Mouse (Mus musculus) macrophage (primary cell): ENCODE results near the gene Draxin. TPM values are rescaled to one million over a fixed set of nuclear protein-coding genes. Genes with fewer than 3 reads are reported as not detected.
"Not testable (repeated sequence)": the region's sequence is repeated elsewhere in the genome, so short reads cannot be mapped to it uniquely, and the experiment has no call there.

Source experiments
- H3K27ac ChIP-seq: fragments of 350-480 bp; formaldehyde crosslinking; 2 replicates; pipeline ENCODE4 v1.9.0; 2021
- H3K36me3 ChIP-seq: fragments of 350-480 bp; formaldehyde crosslinking; 2 replicates; pipeline ENCODE4 v1.9.0; 2021; ENCODE audit errors: inconsistent target
- H3K4me3 ChIP-seq: fragments of 350-480 bp; formaldehyde crosslinking; 2 replicates; pipeline ENCODE4 v1.9.0; 2021; ENCODE audit errors: inconsistent target
- H3K79me2 ChIP-seq: fragments of 350-480 bp; formaldehyde crosslinking; 2 replicates; pipeline ENCODE4 v1.9.0; 2021; ENCODE audit errors: inconsistent target
- WGBS: methylation state at CpG from one replicate; pipeline ENCODE4 v1.1.7; 2026; ENCODE audit warnings: inconsistent platforms; ENCODE audit not compliant: missing documents; 5-methylcytosine and 5-hydroxymethylcytosine counted together
- polyA plus RNA-seq: library from polyadenylated mRNA; stranded (reverse); fragments of 250-400 nt; gene quantifications from 3 replicates; pipeline ENCODE4 v1.2.4, GENCODE M21; 2018; ENCODE audit warnings: inconsistent platforms
- total RNA-seq, 78 experiments: library from RNA; depleted of rRNA; stranded (reverse); fragments of 250-400 nt; gene quantifications; 1 replicate in 9 of 78; 2 replicates in 24 of 78; 3 replicates in 43 of 78; 4 replicates in 2 of 78; pipeline ENCODE4 v1.2.4; 2018; ENCODE audit warnings: inconsistent platforms in 56 of 78

Gene Draxin
- total RNA-seq (2018; cell fraction: chromatin; rRNA removed): not detected
- under 1 TPM in 2 of 26 experiments, not detected in 24; 0.03 to 0.04 TPM for total RNA-seq (2018; cell fraction: cytosol; rRNA removed)
- not detected for total RNA-seq (2018; cell fraction: nucleus; rRNA removed)
- polyA plus RNA-seq: not detected in 3 replicates

DNA sequence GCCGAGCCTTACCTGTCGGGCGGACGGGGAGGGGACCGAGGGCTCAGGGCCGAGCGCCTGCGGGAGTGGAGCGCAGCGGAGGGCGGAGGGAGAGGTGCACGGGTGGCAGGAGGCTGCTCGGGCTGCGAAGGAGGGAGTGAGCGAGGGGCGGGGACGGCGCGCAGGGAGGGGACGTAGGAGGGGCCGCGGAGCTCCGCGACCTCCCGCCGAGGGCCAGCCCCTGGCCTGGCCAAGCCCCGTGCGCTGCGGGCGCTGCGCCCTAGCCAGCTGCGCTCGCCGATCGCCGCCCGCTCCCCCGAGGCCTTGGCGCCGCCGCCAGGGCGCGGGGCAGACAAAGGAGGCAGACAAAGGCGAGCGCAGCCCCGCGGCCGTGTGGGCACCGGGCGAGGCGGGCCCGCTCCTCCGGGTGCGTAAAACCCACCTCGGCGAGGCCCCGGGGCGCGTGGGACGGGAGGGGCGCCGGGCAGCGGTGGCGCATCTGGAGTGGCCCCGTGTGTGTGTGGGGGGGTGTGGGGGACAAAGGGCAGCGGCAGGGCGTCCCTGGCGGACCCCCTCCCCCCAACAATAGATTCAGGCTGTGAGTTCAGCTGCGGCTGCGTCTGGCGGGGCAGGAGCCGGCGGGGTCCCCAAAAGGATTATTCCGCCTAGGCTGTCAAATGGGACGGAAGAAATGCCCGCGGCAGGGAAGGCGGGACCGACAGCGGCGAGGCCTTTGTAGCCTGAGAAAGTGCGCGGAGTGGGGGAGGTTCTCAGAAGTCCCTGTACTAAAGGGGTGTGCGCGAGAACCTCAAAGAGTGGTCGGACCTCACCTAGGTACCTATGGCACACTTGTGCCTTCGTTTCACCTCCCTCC lies at the start of gene Draxin:
Gene Draxin (minus strand): TSS at position 138 of the 853 bp plus-strand sequence.
- Histone ChIP-seq H3K36me3 (no peaks in the 10 kb centered on the region), H3K4me3 (no peak within 1 kb of the TSS), H3K79me2 (no peaks in the 10 kb centered on the region), H3K27ac (no peak within 1 kb of the TSS)
- 1% methylated on average over 85 of the region's 87 CpGs for WGBS

DNA sequence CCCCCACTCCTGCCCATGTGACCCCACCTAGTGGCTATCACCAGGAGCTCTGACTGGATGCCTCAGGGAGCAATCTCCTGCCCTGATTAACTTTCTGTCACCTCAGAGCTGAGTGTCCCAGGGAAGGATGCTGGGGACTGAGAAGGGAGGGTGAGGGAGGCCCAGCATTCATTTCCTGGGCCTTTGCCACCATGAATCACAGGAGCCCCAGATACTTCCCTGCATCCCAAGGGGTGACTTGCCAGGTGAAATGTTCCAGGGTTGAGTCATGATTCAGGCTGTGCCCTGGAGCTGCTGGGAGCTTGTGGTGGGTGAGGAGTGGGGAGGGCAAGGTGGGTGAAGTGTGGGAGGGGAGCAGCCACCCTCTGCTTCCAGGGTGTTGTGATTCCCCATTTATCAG lies 47.2 kb upstream of the Draxin start:
- Histone ChIP-seq H3K36me3 (no peaks in the 10 kb centered on the region), H3K79me2 (no peaks in the 10 kb centered on the region), H3K27ac (no peak overlapping the region), H3K4me3 (no peak overlapping the region)

DNA sequence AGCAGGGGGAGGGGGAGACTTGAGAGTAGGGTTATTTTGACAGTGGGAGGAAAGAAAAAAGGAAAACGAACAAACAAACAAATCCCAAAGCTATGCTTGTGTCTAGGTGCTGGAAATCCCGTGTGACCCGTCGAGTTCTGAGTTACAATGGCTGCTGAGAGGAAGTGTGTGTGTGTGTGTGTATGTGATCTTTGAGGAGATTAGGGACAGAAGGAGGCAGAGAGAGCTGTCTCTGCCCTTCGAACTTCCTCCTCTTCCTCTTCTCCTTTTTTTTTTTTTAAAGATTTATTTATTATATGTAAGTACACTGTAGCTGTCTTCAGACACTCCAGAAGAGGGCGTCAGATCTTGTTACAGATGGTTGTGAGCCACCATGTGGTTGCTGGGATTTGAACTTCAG lies 46.1 kb upstream of the Draxin start:
- 8% methylated on average over 4 of the region's 6 CpGs for WGBS

DNA sequence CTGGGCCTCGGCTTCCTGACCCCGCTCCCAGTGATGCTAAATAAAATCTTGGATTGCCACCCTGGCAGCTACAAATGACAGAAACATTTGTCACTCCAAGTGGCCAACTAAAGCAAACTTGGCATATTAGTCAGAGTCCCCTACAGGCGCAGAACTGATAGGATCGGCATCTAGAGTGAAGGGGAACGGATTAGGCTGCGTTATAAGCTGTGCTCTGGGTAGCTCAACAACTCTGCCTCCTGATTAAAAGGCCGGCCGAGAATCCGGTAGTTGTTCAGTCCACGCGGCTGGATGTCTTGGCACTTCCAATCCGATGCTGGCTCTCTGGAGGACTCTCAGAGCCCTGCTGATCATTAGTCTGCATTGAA lies 44.0 kb upstream of the Draxin start:
- 33% methylated on average over 12 of the region's 12 CpGs for WGBS
- no peak overlapping the region for H3K4me3 ChIP-seq
- no peak overlapping the region for H3K27ac ChIP-seq
- H3K36me3 ChIP-seq: no peaks in the 10 kb centered on the region
- no peaks in the 10 kb centered on the region for H3K79me2 ChIP-seq

More for the DNA sequence above, 46.1 kb upstream of the Draxin start:
- not testable (repeated sequence) for H3K79me2 ChIP-seq, H3K4me3 ChIP-seq, H3K36me3 ChIP-seq, H3K27ac ChIP-seq

DNA sequence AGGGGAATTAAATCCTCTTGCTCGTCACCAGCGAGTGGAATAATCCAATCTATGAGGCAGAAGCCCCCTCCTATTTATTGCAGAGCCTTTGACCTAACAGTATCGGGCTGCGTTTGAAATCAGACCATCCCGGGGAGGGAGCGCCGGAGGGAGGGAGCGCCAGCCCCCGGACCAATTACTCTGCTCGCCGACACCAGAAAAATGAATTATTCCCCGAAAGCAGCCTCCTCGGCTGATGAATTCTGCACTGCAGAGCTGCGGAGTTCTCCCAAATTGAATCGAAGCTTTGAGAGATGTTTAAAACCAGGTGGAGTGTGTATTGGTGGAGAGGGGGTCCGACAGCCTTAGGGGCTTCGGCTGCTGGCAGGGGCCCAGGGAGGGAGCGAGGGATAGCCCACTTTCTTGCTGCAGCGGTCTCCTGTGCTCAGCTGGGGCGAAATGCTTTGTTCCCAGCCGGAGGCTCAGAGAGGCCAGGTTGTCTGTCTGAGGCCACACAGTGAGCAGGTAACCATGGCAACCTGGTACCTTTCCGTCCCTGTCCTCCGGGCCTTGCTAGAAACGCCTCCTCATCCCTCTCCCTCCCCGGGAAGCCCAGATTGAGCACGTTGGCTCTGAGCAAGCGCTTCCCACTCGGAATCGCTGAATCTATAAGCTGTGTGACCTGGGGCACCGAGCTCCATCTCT lies 43.5 kb upstream of the Draxin start:
- Histone ChIP-seq H3K79me2 (no peaks in the 10 kb centered on the region), H3K27ac (no peak overlapping the region), H3K36me3 (no peaks in the 10 kb centered on the region), H3K4me3 (no peak overlapping the region)
- 9% methylated on average over 30 of the region's 30 CpGs for WGBS

DNA sequence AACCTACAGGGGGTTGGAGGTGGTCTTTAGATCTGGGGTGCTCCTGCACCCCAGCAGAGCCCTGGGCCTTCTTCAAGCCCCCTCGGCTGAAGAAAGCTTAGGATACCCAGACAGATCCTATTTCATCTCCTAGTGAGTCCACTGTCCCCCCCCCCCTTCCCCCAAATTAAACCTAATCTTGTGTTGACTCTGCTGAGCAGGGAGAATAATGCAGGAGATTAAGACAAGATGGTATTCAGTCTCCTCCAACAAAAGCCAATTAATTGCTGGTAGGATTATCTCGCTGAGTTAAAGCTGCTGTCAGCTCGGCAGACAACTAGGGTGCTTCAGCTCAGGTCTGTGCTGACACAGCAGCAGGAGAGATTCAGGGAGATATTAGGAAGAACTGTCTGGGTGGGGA lies 40.8 kb upstream of the Draxin start:
- H3K79me2 ChIP-seq: no peaks in the 10 kb centered on the region
- no peak overlapping the region for H3K4me3 ChIP-seq
- 82% methylated on average over 3 of the region's 3 CpGs for WGBS
- H3K36me3 ChIP-seq: no peaks in the 10 kb centered on the region
- H3K27ac ChIP-seq: no peak overlapping the region

DNA sequence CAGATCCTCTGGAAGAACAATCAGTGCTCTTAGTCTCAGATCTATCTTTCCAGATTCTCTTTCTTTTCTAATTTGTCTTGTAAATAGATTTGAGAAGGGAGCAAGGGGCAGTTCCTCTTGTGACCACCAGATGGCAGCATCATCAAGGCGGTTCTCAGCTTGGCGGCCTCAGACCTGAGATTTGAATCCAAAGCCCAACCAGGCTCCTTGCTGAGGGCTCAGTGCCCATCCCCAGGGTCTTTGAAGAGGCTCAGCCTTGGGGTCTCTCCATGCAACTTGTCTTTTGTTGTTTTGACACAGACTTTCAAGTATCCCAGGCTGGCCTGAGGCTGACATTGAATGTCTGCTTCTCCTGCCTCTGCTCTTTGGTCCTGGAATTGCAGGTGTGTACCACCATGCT lies 40.3 kb upstream of the Draxin start:
- no peak overlapping the region for H3K27ac ChIP-seq
- no peaks in the 10 kb centered on the region for H3K79me2 ChIP-seq
- WGBS: 0% methylated on average over 2 of the region's 2 CpGs
- H3K36me3 ChIP-seq: no peaks in the 10 kb centered on the region
- no peak overlapping the region for H3K4me3 ChIP-seq

DNA sequence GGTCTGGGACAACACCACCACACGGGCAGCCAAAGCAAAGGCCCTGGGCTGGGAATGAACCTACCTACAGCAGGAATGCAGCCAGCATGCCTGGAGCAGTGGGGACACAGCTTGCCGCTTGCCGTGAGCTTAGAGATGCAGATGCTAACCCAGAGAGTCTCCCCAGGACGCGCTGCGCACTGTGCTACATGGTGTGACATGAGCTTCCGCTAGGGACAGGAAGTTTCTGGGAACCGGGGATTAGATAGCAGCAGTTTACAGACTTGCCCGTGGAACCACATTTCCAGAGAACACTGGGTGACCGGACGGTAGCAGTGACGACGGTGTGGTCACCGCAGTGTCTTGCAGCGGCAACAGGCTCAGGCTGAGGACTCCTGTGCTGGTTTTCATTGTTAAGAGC lies 39.1 kb upstream of the Draxin start:
- WGBS: 16% methylated on average over 15 of the region's 15 CpGs
- Histone ChIP-seq H3K4me3 (no peak overlapping the region), H3K27ac (no peak overlapping the region), H3K36me3 (no peaks in the 10 kb centered on the region), H3K79me2 (no peaks in the 10 kb centered on the region)

DNA sequence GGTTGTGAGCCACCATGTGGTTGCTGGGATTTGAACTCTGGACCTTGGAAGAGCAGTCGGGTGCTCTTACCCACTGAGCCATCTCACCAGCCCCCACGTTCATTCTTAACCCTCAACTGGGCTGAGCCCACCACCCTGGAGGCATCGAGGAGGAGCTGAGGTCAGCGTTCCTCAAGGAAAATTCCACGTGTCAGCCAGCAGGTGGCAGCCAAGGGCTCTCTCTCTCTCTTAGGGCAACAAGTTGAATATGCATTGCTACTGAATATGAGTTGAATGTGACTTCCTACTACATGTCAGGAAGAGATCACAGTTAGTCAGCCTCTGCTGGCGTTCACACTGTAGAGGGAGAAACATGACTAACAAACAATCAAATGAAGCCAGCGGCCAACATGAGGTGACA lies 37.8 kb upstream of the Draxin start:
- H3K79me2 ChIP-seq: no peaks in the 10 kb centered on the region
- WGBS: 17% methylated on average over 7 of the region's 7 CpGs
- H3K27ac ChIP-seq: no peak overlapping the region
- H3K4me3 ChIP-seq: no peak overlapping the region
- no peaks in the 10 kb centered on the region for H3K36me3 ChIP-seq

DNA sequence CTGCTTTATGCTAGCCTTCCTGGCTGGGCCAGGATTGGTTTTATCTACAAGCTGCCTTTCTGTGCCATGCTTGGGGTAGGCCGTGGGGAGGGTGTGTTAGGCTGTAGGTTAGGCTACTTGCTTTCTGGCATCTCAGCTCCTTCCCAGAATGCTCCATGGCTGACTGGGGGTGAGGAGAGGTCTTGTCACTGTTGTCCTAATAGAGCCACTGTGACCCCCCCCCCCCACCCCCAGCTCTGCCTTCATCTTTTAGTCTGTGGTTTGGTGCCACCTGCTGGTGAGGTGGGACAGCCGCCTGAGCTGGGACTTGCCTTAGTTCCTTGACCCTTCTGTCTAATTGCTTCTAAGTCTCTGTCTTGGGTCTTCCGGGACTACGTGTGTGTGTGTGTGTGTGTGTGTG lies 36.5 kb upstream of the Draxin start:
- no peaks in the 10 kb centered on the region for H3K36me3 ChIP-seq
- H3K27ac ChIP-seq: no peak overlapping the region
- WGBS: 17% methylated on average over 2 of the region's 4 CpGs
- no peak overlapping the region for H3K4me3 ChIP-seq
- H3K79me2 ChIP-seq: no peaks in the 10 kb centered on the region

DNA sequence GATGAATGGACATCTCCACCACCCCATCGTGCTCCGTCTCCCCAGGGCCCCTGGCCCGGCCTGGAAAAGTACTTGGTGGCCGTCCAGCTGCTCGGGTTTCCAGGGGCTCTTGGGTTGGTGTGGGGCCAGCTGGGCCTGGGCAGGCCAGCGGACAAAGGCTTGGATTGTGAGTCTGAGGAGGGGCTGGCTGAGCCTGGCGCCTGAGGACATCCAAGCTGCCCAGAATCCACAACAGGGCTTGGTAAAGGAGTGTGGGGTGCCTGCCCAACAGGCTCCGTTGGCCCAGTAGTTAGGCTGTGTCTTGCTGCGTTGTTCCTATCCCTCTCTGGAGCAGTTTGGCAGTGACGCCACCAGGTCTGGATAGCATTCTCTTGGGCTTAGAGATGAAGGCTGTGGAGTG lies 35.9 kb upstream of the Draxin start:
- Histone ChIP-seq H3K4me3 (no peak overlapping the region), H3K36me3 (no peaks in the 10 kb centered on the region), H3K79me2 (no peaks in the 10 kb centered on the region), H3K27ac (no peak overlapping the region)
- WGBS: 24% methylated on average over 10 of the region's 10 CpGs

DNA sequence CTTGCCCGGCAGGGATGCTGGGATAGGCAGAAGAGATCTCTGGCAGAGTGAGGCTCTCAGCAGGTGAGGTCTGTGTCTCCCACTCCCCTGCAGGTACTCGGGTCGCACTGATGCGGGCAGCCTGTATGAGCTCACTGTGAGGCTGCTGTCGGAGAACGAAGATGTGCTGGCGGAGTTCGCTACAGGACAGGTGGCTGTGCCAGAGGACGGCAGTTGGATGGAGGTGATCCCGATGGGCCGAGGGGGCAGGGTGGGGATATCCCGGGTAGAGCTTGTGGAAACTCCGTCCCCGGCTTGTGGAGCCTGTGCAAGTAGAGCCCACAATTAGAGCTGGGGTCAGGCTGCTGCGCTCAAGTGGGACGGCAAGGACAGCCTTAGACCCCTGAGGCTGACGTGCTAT lies 35.1 kb upstream of the Draxin start:
- Histone ChIP-seq H3K27ac (no peak overlapping the region), H3K79me2 (no peaks in the 10 kb centered on the region), H3K4me3 (no peak overlapping the region), H3K36me3 (no peaks in the 10 kb centered on the region)
- WGBS: 18% methylated on average over 17 of the region's 17 CpGs

DNA sequence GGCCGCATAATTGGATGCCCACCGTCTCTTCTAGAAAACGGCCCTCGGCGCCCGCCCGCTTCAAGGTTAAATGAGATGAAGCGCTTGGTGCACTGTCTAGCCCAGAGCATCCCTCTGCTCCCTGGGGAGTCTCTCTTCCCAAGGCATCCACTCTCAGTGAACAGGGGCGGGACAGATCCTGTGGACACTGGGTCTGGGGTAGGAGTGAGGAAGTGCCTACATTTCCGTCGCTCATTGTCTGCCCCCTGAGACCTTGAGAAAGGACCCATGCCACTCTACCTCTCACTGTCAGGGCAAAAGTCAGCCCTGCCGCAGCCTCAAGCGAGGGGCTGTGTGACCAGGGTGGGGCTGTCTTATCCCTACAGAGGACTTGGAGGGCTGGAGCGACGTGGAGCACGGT lies 34.0 kb upstream of the Draxin start:
- WGBS: 4% methylated on average over 16 of the region's 16 CpGs
- H3K4me3 ChIP-seq: no peak overlapping the region
- H3K79me2 ChIP-seq: no peaks in the 10 kb centered on the region
- no peaks in the 10 kb centered on the region for H3K36me3 ChIP-seq
- H3K27ac ChIP-seq: no peak overlapping the region

DNA sequence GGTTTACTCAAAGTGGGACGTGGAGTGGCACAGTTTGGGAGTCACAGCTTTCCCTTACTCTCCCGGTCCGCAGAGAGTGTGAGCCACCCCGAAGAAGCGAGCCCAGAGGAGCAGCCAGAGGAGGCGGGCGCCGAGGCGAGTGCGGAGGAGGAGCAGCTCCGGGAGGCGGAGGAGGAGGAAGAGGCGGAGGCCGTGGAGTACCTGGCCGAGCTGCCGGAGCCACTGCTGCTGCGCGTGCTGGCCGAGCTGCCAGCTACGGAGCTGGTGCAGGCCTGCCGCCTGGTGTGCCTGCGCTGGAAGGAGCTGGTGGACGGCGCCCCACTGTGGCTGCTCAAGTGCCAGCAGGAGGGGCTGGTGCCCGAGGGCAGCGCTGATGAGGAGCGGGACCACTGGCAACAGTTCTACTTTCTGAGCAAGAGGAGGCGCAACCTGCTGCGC lies 33.5 kb upstream of the Draxin start:
- WGBS: 2% methylated on average over 29 of the region's 29 CpGs
- Histone ChIP-seq H3K36me3 (no peaks in the 10 kb centered on the region), H3K4me3 (no peak overlapping the region)

More for the DNA sequence above, 33.5 kb upstream of the Draxin start:
- Histone ChIP-seq H3K27ac (no peak overlapping the region), H3K79me2 (no peaks in the 10 kb centered on the region)
